Mouse (Mus musculus) bone marrow macrophage, adult 2 months (primary cell): ENCODE results near the gene Emc7.

Source experiments
- CTCF ChIP-seq: IDR thresholded peaks from 2 replicates; pipeline ENCODE4 v1.5.1; 2012; ENCODE audit warnings: low read depth, mild to moderate bottlenecking, low read length, moderate library complexity
- POLR2A ChIP-seq: IDR thresholded peaks from 2 replicates; pipeline ENCODE4 v1.6.1; 2012; ENCODE audit warnings: mild to moderate bottlenecking, low read depth, low read length, borderline replicate concordance

DNA sequence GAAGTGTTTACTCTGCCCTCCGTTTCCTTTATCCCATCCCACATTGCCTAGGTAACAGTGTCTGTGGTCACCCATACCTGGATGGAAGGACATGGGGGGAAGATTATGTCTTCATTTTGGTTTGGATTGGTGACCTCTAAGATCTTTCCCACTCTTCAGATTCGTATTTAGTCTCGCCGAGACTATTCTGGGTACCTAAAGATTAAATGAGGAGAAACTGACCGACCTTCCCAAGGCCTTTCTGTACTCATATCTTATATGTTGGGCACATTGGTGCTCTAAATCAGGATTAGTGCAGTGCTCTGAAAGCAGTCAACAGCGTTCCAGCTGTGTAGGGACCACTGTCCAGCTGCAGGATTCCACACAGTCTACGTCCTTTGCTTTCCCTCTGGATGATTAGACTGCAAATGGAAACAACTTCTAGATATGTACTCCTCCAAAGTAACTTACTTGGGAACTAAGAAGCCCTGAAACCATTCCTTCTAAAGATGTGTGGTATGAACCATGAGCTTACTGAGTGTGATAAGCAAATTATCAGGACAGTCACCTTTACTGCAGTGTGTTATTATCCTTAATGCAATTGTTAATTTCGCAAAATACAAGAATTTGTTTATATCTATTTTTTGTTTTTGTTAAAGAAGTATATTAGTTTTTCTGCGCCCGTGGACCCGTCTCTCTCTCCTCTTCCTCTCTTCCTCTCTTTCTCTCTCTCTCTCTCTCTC lies 38.9 kb downstream of the Emc7 start:
- no peak for TF ChIP-seq POLR2A
- no peak for TF ChIP-seq CTCF
